ENCODE assay signal across 8 mouse cellular contexts in the genomic region with DNA sequence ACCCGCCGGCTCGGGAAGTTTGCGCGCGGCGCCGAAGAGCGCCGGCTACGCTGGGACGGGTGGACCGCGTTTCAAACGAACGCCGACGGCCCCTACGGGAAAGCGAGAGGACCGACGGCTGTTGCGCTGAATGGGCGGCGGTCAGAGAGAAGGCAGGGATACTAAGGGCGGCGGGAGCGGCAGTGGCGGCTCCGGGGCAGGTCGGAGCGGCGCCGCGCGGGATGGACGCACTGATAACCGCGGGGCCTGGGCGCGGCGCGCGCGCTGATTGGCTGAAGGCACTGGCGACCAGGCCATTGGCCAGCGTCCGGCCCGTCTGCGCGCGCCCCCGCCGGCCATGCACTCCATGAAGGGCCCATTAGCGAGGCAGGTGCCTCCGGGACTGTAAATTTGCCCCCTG. TPM values are rescaled to one million over a fixed set of nuclear protein-coding genes. Genes with fewer than 3 reads are reported as not detected.
DNase-seq lines count a peak whose midpoint lies in the region; ATAC-seq and TF ChIP-seq lines count a peak whose summit lies in the region.

A gene (minus strand): TSS at position 203 of the 400 bp plus-strand sequence.

- no peak within 1 kb of the TSS for H3K9ac ChIP-seq in embryonic facial prominence, embryonic 14.5 days (ENCODE audit: low read depth, low read length)
- no peak within 1 kb of the TSS for H3K9ac ChIP-seq in heart, postnatal 0 days (replicated peaks; ENCODE audit: low read depth, low read length)
- H3K9ac ChIP-seq in midbrain, embryonic 11.5 days (ENCODE audit: low read length) = peak within 1 kb of the TSS; percentile 65

- peaks cover 19% of the 10 kb centered on the region; the same call in 1 of the 2 replicates for H3K27me3 ChIP-seq in thymus, adult 2 months (ENCODE audit: control insufficient read depth, insufficient read depth, low read length)
- H3K27me3 ChIP-seq in embryonic facial prominence, embryonic 14.5 days (replicated peaks; ENCODE audit: control insufficient read depth, insufficient read depth, low read length) = peaks cover 99% of the 10 kb centered on the region
- H3K27me3 ChIP-seq in heart, postnatal 0 days (ENCODE audit: control insufficient read depth, insufficient read depth, low read length) = peaks cover 88% of the 10 kb centered on the region
- H3K27me3 ChIP-seq in midbrain, embryonic 11.5 days (ENCODE audit: control insufficient read depth, insufficient read depth, low read length) = peaks cover 100% of the 10 kb centered on the region

- H3K4me2 ChIP-seq in embryonic facial prominence, embryonic 14.5 days (ENCODE audit: low read depth, low read length) = peak within 1 kb of the TSS; percentile 51
- H3K4me2 ChIP-seq in heart, postnatal 0 days (ENCODE audit: low read depth, low read length) = peak within 1 kb of the TSS; percentile 61
- peak within 1 kb of the TSS; percentile 59 for H3K4me2 ChIP-seq in midbrain, embryonic 11.5 days

- H3K36me3 ChIP-seq in thymus, adult 2 months (ENCODE audit: control insufficient read depth, insufficient read depth, low read length) = no peaks in the 10 kb centered on the region
- H3K36me3 ChIP-seq in embryonic facial prominence, embryonic 14.5 days (ENCODE audit: control insufficient read depth, insufficient read depth, low read length) = peaks cover 16% of the 10 kb centered on the region
- peaks cover 25% of the 10 kb centered on the region for H3K36me3 ChIP-seq in heart, postnatal 0 days (replicated peaks; ENCODE audit: control insufficient read depth, insufficient read depth, low read length)
- no peaks in the 10 kb centered on the region for H3K36me3 ChIP-seq in midbrain, embryonic 11.5 days (ENCODE audit: control insufficient read depth, insufficient read depth, low read length)

- no peak for TF ChIP-seq CTCF in thymus, adult 2 months (IDR thresholded peaks at IDR 0.05; ENCODE audit: borderline replicate concordance, control insufficient read depth, extremely low read depth, insufficient read depth, low read length, poor library complexity)
- TF ChIP-seq CTCF in heart, postnatal 0 days (IDR thresholded peaks at IDR 0.05; ENCODE audit: low read depth) = no peak

- ATAC-seq in embryonic facial prominence, embryonic 14.5 days (ENCODE audit: low read depth) = peak; percentile 39; the same call in 1 of the 2 replicates
- peak; percentile 47; the same call in 1 of the 2 replicates for ATAC-seq in heart, postnatal 0 days (ENCODE audit: insufficient read depth, low read depth)
- peak; percentile 86 for ATAC-seq in midbrain, embryonic 11.5 days (ENCODE audit: low FRiP score)

- no peak within 1 kb of the TSS for H3K4me3 ChIP-seq in thymus, adult 2 months (ENCODE audit: control insufficient read depth, insufficient read depth, low read length)
- H3K4me3 ChIP-seq in embryonic facial prominence, embryonic 14.5 days (ENCODE audit: low read depth, low read length) = peak within 1 kb of the TSS; percentile 34
- peak within 1 kb of the TSS; percentile 47 for H3K4me3 ChIP-seq in heart, postnatal 0 days (ENCODE audit: low read depth, low read length)
- H3K4me3 ChIP-seq in midbrain, embryonic 11.5 days (ENCODE audit: low read depth, low read length) = peak within 1 kb of the TSS; percentile 44

- no peak for TF ChIP-seq EP300 in heart, postnatal 0 days (IDR thresholded peaks at IDR 0.05; ENCODE audit: low read depth)

- WGBS in thymus, adult 2 months = 3% methylated on average over 55 of the region's 56 CpGs
- WGBS in embryonic facial prominence, embryonic 14.5 days = under 1% methylated on average over 31 of the region's 56 CpGs
- whole genome bisulfite sequencing in heart, postnatal 0 days = 1% methylated on average over 55 of the region's 56 CpGs
- WGBS in midbrain, embryonic 11.5 days = under 1% methylated on average over 54 of the region's 56 CpGs

- H3K9me3 ChIP-seq in embryonic facial prominence, embryonic 14.5 days (ENCODE audit: control insufficient read depth, low read length) = no peaks in the 10 kb centered on the region
- H3K9me3 ChIP-seq in heart, postnatal 0 days (replicated peaks; ENCODE audit: control insufficient read depth, low read length) = no peaks in the 10 kb centered on the region
- no peaks in the 10 kb centered on the region for H3K9me3 ChIP-seq in midbrain, embryonic 11.5 days (ENCODE audit: control insufficient read depth, low read length)

- H3K27ac ChIP-seq in thymus, adult 2 months (ENCODE audit: control insufficient read depth, insufficient read depth, low read length) = no peak within 1 kb of the TSS
- no peak within 1 kb of the TSS for H3K27ac ChIP-seq in embryonic facial prominence, embryonic 14.5 days (replicated peaks; ENCODE audit: low read depth, low read length)
- no peak within 1 kb of the TSS for H3K27ac ChIP-seq in heart, postnatal 0 days (ENCODE audit: low read depth)
- H3K27ac ChIP-seq in midbrain, embryonic 11.5 days (ENCODE audit: low read depth, low read length) = peak within 1 kb of the TSS; percentile 17

- DNase-seq in thymus, adult 2 months = no peak
- DNase-seq in thymus, postnatal 14 days = no peak
- peak; percentile 20 for DNase-seq in embryonic facial prominence, embryonic 14.5 days (ENCODE audit: low spot score)
- DNase-seq in heart, postnatal 0 days (ENCODE audit: low spot score) = no peak
- DNase-seq in layer of hippocampus, postnatal 36 days = peak; percentile 45 to 53
- peak; percentile 96 for DNase-seq in midbrain, embryonic 11.5 days (ENCODE audit: low spot score, missing footprints)
- DNase-seq in c-Kit-positive CD71-positive TER-119-positive erythroid progenitor cells, embryonic 14.5 days (ENCODE audit: low spot score) = no peak
- no peak for DNase-seq in right cerebral cortex, postnatal 25 days

- TF ChIP-seq POLR2A in thymus, adult 2 months (IDR thresholded peaks at IDR 0.05; ENCODE audit: control insufficient read depth, extremely low read depth, insufficient read depth, low read length, poor library complexity) = no peak

- no peaks in the 10 kb centered on the region for H3K4me1 ChIP-seq in thymus, adult 2 months (replicated peaks; ENCODE audit: control insufficient read depth, insufficient read depth, low read length)
- peaks cover 22% of the 10 kb centered on the region for H3K4me1 ChIP-seq in embryonic facial prominence, embryonic 14.5 days (ENCODE audit: control insufficient read depth, insufficient read depth, low read length)
- peaks cover 18% of the 10 kb centered on the region for H3K4me1 ChIP-seq in heart, postnatal 0 days (ENCODE audit: control insufficient read depth, insufficient read depth)
- peaks cover 22% of the 10 kb centered on the region for H3K4me1 ChIP-seq in midbrain, embryonic 11.5 days (ENCODE audit: control insufficient read depth, insufficient read depth, low read length)

RNA-seq across cellular contexts. Expression of the gene that starts here (rescaled TPM):
- polyA plus RNA-seq in thymus, adult 2 months (2012; rRNA removed) = 12.6 and 14.2 TPM in 2 replicates
- polyA plus RNA-seq in embryonic facial prominence, embryonic 14.5 days (2014; fragmentation: Nextera tagmentation; extraction: Ambion mirVana) = 0.16 TPM in 1 of 2 replicates, not detected in the other
- total RNA-seq in heart, postnatal 0 days (2014; rRNA removed; ENCODE audit: low replicate concordance) = not detected in 2 replicates
- polyA plus RNA-seq in heart, postnatal 0 days (2015; fragmentation: Nextera tagmentation; extraction: Ambion mirVana) = 0.19 TPM in 1 of 2 replicates, not detected in the other
- total RNA-seq in layer of hippocampus, postnatal 36 days (2021) = 1 to 10 TPM; 9.2 to 9.9 TPM
- polyA plus RNA-seq in midbrain, embryonic 11.5 days (2014; fragmentation: Nextera tagmentation; extraction: Ambion mirVana) = 48.3 and 54.7 TPM in 2 replicates

Comparison
In these comparisons a context has a peak if more than half of its experiments do, and no peak if none do; other contexts are left out.
1. RNA of the gene that starts here (total RNA-seq): 9.2 to 9.9 TPM in layer of hippocampus, postnatal 36 days; not detected in heart, postnatal 0 days; every median in the first group is over 10 times any median in the second.
2. RNA of the gene that starts here (polyA plus RNA-seq): 48.3 to 54.7 TPM in midbrain, embryonic 11.5 days and 12.6 to 14.2 TPM in thymus, adult 2 months; 0.19 TPM in heart, postnatal 0 days and 0.16 TPM in embryonic facial prominence, embryonic 14.5 days; every median in the first group is over 10 times any median in the second.
3. Peak in DNase-seq, ATAC-seq, H3K4me3 ChIP-seq and H3K4me2 ChIP-seq in embryonic facial prominence, embryonic 14.5 days; RNA of the gene not detected or under 1 TPM.
4. Peak in ATAC-seq, H3K4me3 ChIP-seq and H3K4me2 ChIP-seq in heart, postnatal 0 days; RNA of the gene not detected or under 1 TPM.
5. DNase-seq: peak in layer of hippocampus, postnatal 36 days (2 of 2) and midbrain, embryonic 11.5 days (single experiment); none in thymus, adult 2 months (single experiment), thymus, postnatal 14 days (single experiment), heart, postnatal 0 days (single experiment), c-Kit-positive CD71-positive TER-119-positive erythroid progenitor cells, embryonic 14.5 days (single experiment) and right cerebral cortex, postnatal 25 days (single experiment).
6. Peak in every context shown above with its lines, with median percentiles within 50 percentile points of each other: ATAC-seq and H3K4me2 ChIP-seq.